Mouse (Mus musculus): ENCODE data around the gene Bmx.

- no peak for TF ChIP-seq CHD2 (IDR thresholded peaks at IDR 0.05; ENCODE audit: low read length)
- TF ChIP-seq MAFK (IDR thresholded peaks at IDR 0.05; ENCODE audit: borderline replicate concordance, low read depth, low read length) = no peak
- TF ChIP-seq TCF12 (IDR thresholded peaks at IDR 0.05; ENCODE audit: low read depth, low read length) = no peak
- no peak for TF ChIP-seq USF1 (IDR thresholded peaks at IDR 0.05; ENCODE audit: low read depth, low read length)
- no peak for TF ChIP-seq POLR2A (IDR thresholded peaks at IDR 0.05; ENCODE audit: control insufficient read depth in 1 of 2, insufficient read depth in 1 of 2, low read depth in 1 of 2, low read length in 2 of 2, poor library complexity in 1 of 2)
- no peak for TF ChIP-seq ZNF384 (IDR thresholded peaks at IDR 0.05; ENCODE audit: low read depth, low read length)
- TF ChIP-seq BHLHE40 (IDR thresholded peaks at IDR 0.05; ENCODE audit: borderline replicate concordance, low read depth, low read length) = no peak
- TF ChIP-seq SIN3A (IDR thresholded peaks at IDR 0.05; ENCODE audit: low read length) = no peak
- no peak for TF ChIP-seq ETS1 (IDR thresholded peaks at IDR 0.05; ENCODE audit: low read depth, low read length)
- TF ChIP-seq MAX (IDR thresholded peaks at IDR 0.05; ENCODE audit: low read length) = no peak
- TF ChIP-seq CTCF (IDR thresholded peaks at IDR 0.05 in 2 of 3, conservative IDR thresholded peaks at IDR 0.05 in 1 of 3; ENCODE audit: control insufficient read depth in 1 of 3, insufficient read depth in 1 of 3, low read depth in 2 of 3, low read length in 3 of 3, poor library complexity in 1 of 3, severe bottlenecking in 1 of 3) = no peak
These were observed 68.1 kb downstream of the Bmx start for GRCm38 (mm10) chrX:164189880-164190279.
